Mouse (Mus musculus) olfactory bulb, adult 2 months (tissue): Measurements from ENCODE around the gene Vps54.

Experiments
- CTCF ChIP-seq: fragments of 200-500 bp; IDR thresholded peaks from 2 replicates; pipeline ENCODE4 v1.5.1; 2012; ENCODE audit warnings: low read depth, mild to moderate bottlenecking, low read length, moderate library complexity; ENCODE audit not compliant: insufficient read depth
- POLR2A ChIP-seq: fragments of 200-500 bp; IDR thresholded peaks from 2 replicates; pipeline ENCODE4 v1.6.1; 2012; ENCODE audit warnings: mild to moderate bottlenecking, low read depth, low read length, moderate library complexity; ENCODE audit not compliant: insufficient read depth

DNA sequence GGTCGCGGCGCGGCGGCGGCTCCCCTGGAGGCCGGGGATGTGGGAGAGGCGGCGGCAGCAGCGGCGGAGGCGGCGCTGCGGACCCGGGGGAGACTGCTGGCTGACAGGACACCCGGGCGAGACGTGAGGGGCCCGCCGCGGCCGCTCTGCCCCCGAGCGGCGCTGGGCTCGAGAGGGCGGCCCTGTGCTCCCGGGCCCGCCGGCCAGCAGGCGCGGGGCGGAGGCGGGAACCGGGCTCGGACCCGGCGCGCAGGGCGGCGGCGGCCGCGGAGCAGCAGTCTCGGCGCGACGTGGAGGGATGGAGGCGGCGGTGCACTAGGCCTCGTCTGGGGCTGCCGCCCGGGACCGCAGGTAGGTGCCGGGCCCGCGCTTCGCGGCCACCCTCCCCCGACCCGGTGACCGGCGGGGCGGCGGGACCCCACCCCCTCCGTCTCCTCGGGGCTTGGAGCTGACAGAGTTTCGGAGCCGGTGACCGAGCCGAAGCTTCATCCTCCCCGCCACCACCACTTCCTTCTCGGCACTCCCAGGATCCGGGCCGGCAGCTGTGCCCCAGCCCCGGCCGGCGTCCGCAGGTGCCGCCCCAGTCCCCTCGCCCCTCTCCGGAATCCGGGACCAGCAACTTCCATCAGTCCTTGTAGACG lies at the start of gene Vps54:
- TF ChIP-seq CTCF = no peak
- TF ChIP-seq POLR2A = no peak; the same call in 1 of the 2 replicates
